Mouse (Mus musculus): ENCODE measurements around the gene Flrt2.
"Not testable (repeated sequence)": the region's sequence is repeated elsewhere in the genome, so short reads cannot be mapped to it uniquely, and the experiment has no call there.

Gene Flrt2

GRCm38 (mm10) chr12:95691961-95692767, at the start of gene Flrt2:
TSS of gene Flrt2 (plus strand) at chr12:95692226.
- no peak for DNase-seq

- DNase-seq = no peak
Measured at GRCm38 (mm10) chr12:95642226-95642625, 49.8 kb upstream of the Flrt2 start.

- DNase-seq = not testable (repeated sequence)
Measured at GRCm38 (mm10) chr12:95647179-95647578, 44.8 kb upstream of the Flrt2 start.

- DNase-seq = no peak
Measured at GRCm38 (mm10) chr12:95652172-95653156, 39.6 kb upstream of the Flrt2 start.

- no peak for DNase-seq
Measured at GRCm38 (mm10) chr12:95656594-95656993, 35.4 kb upstream of the Flrt2 start.

- DNase-seq = no peak
Measured at GRCm38 (mm10) chr12:95667296-95667695, 24.7 kb upstream of the Flrt2 start.

GRCm38 (mm10) chr12:95675711-95676110, 16.3 kb upstream of the Flrt2 start:
- DNase-seq = no peak

GRCm38 (mm10) chr12:95690819-95691218, 1.2 kb upstream of the Flrt2 start:
- no peak for DNase-seq

- DNase-seq = no peak
Measured at GRCm38 (mm10) chr12:95692948-95693650, 1.1 kb downstream of the Flrt2 start.

GRCm38 (mm10) chr12:95693651-95694471, 1.8 kb downstream of the Flrt2 start:
- DNase-seq = peak; percentile 47

GRCm38 (mm10) chr12:95694507-95694906, 2.5 kb downstream of the Flrt2 start:
- no peak for DNase-seq

GRCm38 (mm10) chr12:95694991-95695833, 3.2 kb downstream of the Flrt2 start:
- DNase-seq = peak; percentile 35

- no peak for DNase-seq
Measured at GRCm38 (mm10) chr12:95695834-95696521, 4.0 kb downstream of the Flrt2 start.

GRCm38 (mm10) chr12:95696522-95697025, 4.5 kb downstream of the Flrt2 start:
- no peak for DNase-seq

- no peak for DNase-seq
Measured at GRCm38 (mm10) chr12:95698556-95698955, 6.5 kb downstream of the Flrt2 start.

GRCm38 (mm10) chr12:95700746-95701145, 8.7 kb downstream of the Flrt2 start:
- no peak for DNase-seq

GRCm38 (mm10) chr12:95701580-95701979, 9.6 kb downstream of the Flrt2 start:
- DNase-seq = no peak

GRCm38 (mm10) chr12:95705006-95705405, 13.0 kb downstream of the Flrt2 start:
- DNase-seq = no peak

GRCm38 (mm10) chr12:95723265-95723664, 31.2 kb downstream of the Flrt2 start:
- DNase-seq = no peak

- DNase-seq = no peak
Measured at GRCm38 (mm10) chr12:95734075-95734474, 42.0 kb downstream of the Flrt2 start.
